Mouse (Mus musculus) limb, embryonic 11.5 days (tissue): ENCODE measurements around the gene Zscan2. TPM values are rescaled to one million over a fixed set of nuclear protein-coding genes. Genes with fewer than 3 reads are reported as not detected.

ENCODE experiments used
- ATAC-seq: fragments of 200-750 bp; cut with Nextera tagmentation; 2 replicates; pipeline ENCODE4 v1.8.0; 2017; ENCODE audit warnings: low read depth; ENCODE audit not compliant: insufficient number of reproducible peaks, low FRiP score, low TSS enrichment
- DNase-seq: peaks from one replicate; pipeline ENCODE4 v3.0.0-alpha.2; 2015; ENCODE audit warnings: low spot score
- H3K27ac ChIP-seq: fragments of 300-500 bp; sonication (generic); replicated peaks from 2 replicates; pipeline ENCODE4 v1.5.1; 2014; ENCODE audit warnings: low read depth, mild to moderate bottlenecking, low read length
- H3K27me3 ChIP-seq: fragments of 300-500 bp; sonication (generic); 2 replicates; pipeline ENCODE4 v1.6.1; 2014; ENCODE audit warnings: mild to moderate bottlenecking, low read length, mixed read lengths; ENCODE audit not compliant: control insufficient read depth, insufficient read depth
- H3K36me3 ChIP-seq: fragments of 300-500 bp; sonication (generic); 2 replicates; pipeline ENCODE4 v1.6.1; 2014; ENCODE audit warnings: mild to moderate bottlenecking, low read length, moderate library complexity, mixed read lengths; ENCODE audit not compliant: control insufficient read depth, insufficient read depth
- H3K4me1 ChIP-seq: fragments of 300-500 bp; sonication (generic); 2 replicates; pipeline ENCODE4 v1.6.1; 2014; ENCODE audit warnings: low read length, mixed read lengths; ENCODE audit not compliant: control insufficient read depth, insufficient read depth
- H3K4me2 ChIP-seq: fragments of 300-500 bp; sonication (generic); 2 replicates; pipeline ENCODE4 v1.6.1; 2014; ENCODE audit warnings: low read depth, mild to moderate bottlenecking, moderate library complexity; ENCODE audit not compliant: severe bottlenecking
- H3K4me3 ChIP-seq: fragments of 300-500 bp; sonication (generic); 2 replicates; pipeline ENCODE4 v1.5.1; 2014; ENCODE audit warnings: low read depth, low read length
- H3K9ac ChIP-seq: fragments of 300-500 bp; sonication (generic); 2 replicates; pipeline ENCODE4 v1.6.1; 2014; ENCODE audit warnings: mild to moderate bottlenecking, low read length
- H3K9me3 ChIP-seq: fragments of 300-500 bp; sonication (generic); 2 replicates; pipeline ENCODE4 v1.6.1; 2016; ENCODE audit warnings: low read length; ENCODE audit not compliant: control insufficient read depth
- WGBS: fragments of 180-500 bp; shearing (Covaris S2); extraction: QIAGEN DNeasy Blood & Tissue Kit; methylation state at CpG from one replicate; pipeline ENCODE4 v1.1.7; 2014; 5-methylcytosine and 5-hydroxymethylcytosine counted together
- polyA plus RNA-seq: library from polyadenylated mRNA; unstranded; fragments of >200 nt; fragmentation: Nextera tagmentation; extraction: Ambion mirVana; gene quantifications from 2 replicates; pipeline ENCODE4 v1.2.1, GENCODE M21; 2014

Gene Zscan2
- polyA plus RNA-seq, 1 experiment from 2014 or later: 5.4 TPM

DNA sequence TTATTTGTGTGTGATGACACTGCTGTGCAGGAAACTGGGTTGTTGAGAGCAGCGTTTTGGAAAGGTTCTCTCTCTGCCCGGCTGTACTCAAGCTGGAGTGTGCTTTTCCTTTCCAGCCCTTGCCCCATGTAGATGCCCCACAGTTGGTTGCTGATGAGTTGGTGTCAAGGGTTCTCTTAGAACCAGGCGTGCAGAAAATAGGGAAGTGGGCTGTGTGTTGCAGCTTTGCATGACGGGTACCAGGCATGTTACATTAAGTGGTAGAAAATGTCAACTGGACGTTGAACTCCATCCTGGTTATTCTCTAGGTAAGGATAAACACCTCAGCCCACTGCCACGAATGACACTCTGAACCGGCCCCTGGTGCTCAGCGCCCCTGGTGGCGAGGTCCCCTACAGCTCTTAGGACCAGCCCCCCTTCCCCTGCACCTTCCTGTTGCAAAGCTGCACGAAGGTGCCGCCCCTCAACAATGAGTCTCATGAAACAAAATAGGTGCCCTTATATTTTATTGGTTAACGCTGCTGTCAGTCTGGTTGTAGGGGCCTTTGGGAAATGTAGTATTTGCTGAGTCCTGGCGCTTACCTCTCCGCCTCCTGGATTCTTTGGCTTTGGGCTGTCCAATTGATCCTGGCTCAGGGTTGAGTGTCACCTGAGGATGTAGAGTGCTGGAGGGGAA lies 22.2 kb downstream of the Zscan2 start:
- DNase-seq (peak; percentile 72), ATAC-seq (peak; percentile 72)
- Histone ChIP-seq H3K4me3 (0 out of 2 replicates have a peak overlapping the region, but pooled peaks have one; percentile 6), H3K9me3 (no peaks in the 10 kb centered on the region), H3K36me3 (no peaks in the 10 kb centered on the region; the same call in 1 of the 2 replicates), H3K9ac (no peak overlapping the region), H3K27ac (no peak overlapping the region), H3K4me1 (no peaks in the 10 kb centered on the region), H3K4me2 (peak overlapping the region; percentile 20; the same call in 1 of the 2 replicates), H3K27me3 (0 out of 2 replicates have a peak, but pooled peaks cover 2% of the 10 kb centered on the region)
- 25% methylated on average over 14 of the region's 14 CpGs for WGBS

DNA sequence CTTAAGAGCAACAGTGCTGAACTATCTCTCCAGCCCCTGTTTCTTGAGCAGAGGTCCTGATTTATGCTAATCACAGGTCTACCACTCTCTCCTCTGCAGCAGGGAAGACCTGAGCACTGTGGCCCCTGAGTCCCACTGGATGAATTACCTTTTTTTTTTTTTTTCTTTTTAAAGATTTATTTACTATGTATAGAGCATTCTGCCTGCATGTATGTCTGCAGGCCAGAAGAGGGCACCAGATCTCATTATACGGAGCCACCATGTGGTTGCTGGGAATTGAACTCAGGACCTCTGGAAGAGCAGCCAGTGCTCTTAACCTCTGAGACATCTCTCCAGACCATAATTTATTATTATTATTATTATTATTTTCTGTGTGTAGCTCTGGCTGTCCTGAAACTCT lies 24.9 kb downstream of the Zscan2 start:
- Histone ChIP-seq H3K9me3 (no peaks in the 10 kb centered on the region), H3K9ac (no peak overlapping the region), H3K4me1 (0 out of 2 replicates have a peak, but pooled peaks cover 4% of the 10 kb centered on the region), H3K27ac (no peak overlapping the region), H3K27me3 (0 out of 2 replicates have a peak, but pooled peaks cover 2% of the 10 kb centered on the region), H3K36me3 (no peaks in the 10 kb centered on the region), H3K4me3 (no peak overlapping the region), H3K4me2 (no peak overlapping the region)
- DNase-seq: no peak
- ATAC-seq: no peak
- 17% methylated on average over 1 of the region's 1 CpGs for WGBS

DNA sequence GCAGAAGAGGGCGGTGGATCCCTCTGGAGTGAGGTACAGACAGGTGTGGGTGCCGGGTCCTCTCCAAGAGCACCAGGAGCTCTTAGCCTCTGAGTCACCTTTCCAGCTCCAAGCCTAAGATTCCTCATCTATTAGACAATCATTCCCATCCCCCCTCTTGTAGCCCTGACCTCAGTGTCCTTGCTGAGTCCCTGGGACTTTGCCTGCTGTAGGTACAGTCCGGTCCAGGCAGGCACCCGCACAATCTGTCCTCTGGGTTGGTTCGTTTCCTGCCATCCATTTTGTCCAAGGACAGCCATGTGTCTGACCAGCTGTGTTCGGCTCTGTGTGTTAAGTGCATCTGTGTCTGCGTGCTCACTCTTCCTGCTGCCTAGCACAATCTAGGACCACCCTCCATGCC lies 27.9 kb downstream of the Zscan2 start:
- Histone ChIP-seq H3K4me1 (0 out of 2 replicates have a peak, but pooled peaks cover 4% of the 10 kb centered on the region), H3K27me3 (no peaks in the 10 kb centered on the region), H3K4me2 (no peak overlapping the region), H3K4me3 (no peak overlapping the region), H3K9me3 (no peaks in the 10 kb centered on the region), H3K9ac (no peak overlapping the region), H3K36me3 (peaks cover 15% of the 10 kb centered on the region), H3K27ac (peak overlapping the region; percentile 59; the same call in 1 of the 2 replicates)
- WGBS: 75% methylated on average over 7 of the region's 7 CpGs
- DNase-seq (no peak), ATAC-seq (no peak)

DNA sequence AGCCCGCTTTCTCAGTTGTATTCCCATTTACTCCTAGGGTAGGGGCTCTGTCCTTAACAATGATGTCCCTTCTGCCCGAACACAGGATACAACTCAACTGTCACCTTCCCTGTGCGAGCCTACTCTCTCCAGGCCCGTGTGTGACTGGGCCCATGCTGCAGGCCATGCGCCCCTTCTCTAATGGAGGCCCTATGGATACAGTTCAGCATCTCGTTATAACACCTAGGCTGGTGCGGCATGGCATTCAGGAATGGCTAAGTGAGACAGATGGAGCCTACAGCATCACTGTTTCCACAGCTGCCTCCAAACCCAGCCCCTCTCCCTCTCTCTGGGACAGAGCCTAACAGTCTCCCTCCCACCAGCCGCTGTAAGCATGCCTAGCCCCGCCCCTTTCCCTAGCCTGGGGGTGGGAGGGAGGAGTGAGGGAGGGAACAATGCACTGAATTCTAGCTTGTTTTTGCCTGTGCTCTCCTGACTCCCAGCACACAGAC lies 28.3 kb downstream of the Zscan2 start:
- Histone ChIP-seq H3K4me3 (no peak overlapping the region), H3K4me2 (no peak overlapping the region; the same call in 1 of the 2 replicates), H3K9ac (peak overlapping the region; percentile 37; the same call in 1 of the 2 replicates), H3K27ac (peak overlapping the region; percentile 59; the same call in 1 of the 2 replicates), H3K27me3 (no peaks in the 10 kb centered on the region), H3K9me3 (no peaks in the 10 kb centered on the region), H3K4me1 (0 out of 2 replicates have a peak, but pooled peaks cover 4% of the 10 kb centered on the region), H3K36me3 (peaks cover 16% of the 10 kb centered on the region)
- ATAC-seq (peak; percentile 88), DNase-seq (peak; percentile 86)
- 45% methylated on average over 9 of the region's 9 CpGs for WGBS

- Histone ChIP-seq H3K4me3 (no peak overlapping the region), H3K9ac (peak overlapping the region; percentile 37; the same call in 1 of the 2 replicates), H3K27ac (peak overlapping the region; percentile 59; the same call in 1 of the 2 replicates), H3K27me3 (no peaks in the 10 kb centered on the region), H3K4me2 (no peak overlapping the region), H3K36me3 (peaks cover 17% of the 10 kb centered on the region), H3K9me3 (no peaks in the 10 kb centered on the region), H3K4me1 (0 out of 2 replicates have a peak, but pooled peaks cover 4% of the 10 kb centered on the region)
- ATAC-seq: no peak
- no peak for DNase-seq
- WGBS: 86% methylated on average over 13 of the region's 13 CpGs
Measured at GRCm38 (mm10) chr7:80889841-80890241, 29.1 kb downstream of the Zscan2 start.

- ATAC-seq (no peak), DNase-seq (no peak)
- Histone ChIP-seq H3K4me2 (no peak overlapping the region), H3K9me3 (no peaks in the 10 kb centered on the region), H3K36me3 (peaks cover 25% of the 10 kb centered on the region), H3K4me1 (0 out of 2 replicates have a peak, but pooled peaks cover 4% of the 10 kb centered on the region), H3K9ac (no peak overlapping the region), H3K27ac (no peak overlapping the region), H3K4me3 (no peak overlapping the region), H3K27me3 (no peaks in the 10 kb centered on the region)
- 96% methylated on average over 15 of the region's 15 CpGs for WGBS
Measured at GRCm38 (mm10) chr7:80893086-80893752, 32.5 kb downstream of the Zscan2 start.

- 84% methylated on average over 6 of the region's 6 CpGs for WGBS
Measured at GRCm38 (mm10) chr7:80893753-80894129, 33.0 kb downstream of the Zscan2 start.

GRCm38 (mm10) chr7:80894196-80894595 lies 33.5 kb downstream of the Zscan2 start:
- H3K36me3 ChIP-seq: peaks cover 26% of the 10 kb centered on the region
- H3K4me1 ChIP-seq: 0 out of 2 replicates have a peak, but pooled peaks cover 4% of the 10 kb centered on the region
- no peak for ATAC-seq
- DNase-seq: no peak
- H3K9me3 ChIP-seq: no peaks in the 10 kb centered on the region
- H3K27me3 ChIP-seq: no peaks in the 10 kb centered on the region
- no peak overlapping the region for H3K4me3 ChIP-seq
- WGBS: 87% methylated on average over 7 of the region's 7 CpGs
- H3K9ac ChIP-seq: no peak overlapping the region
- H3K27ac ChIP-seq: no peak overlapping the region
- H3K4me2 ChIP-seq: no peak overlapping the region

More at GRCm38 (mm10) chr7:80893753-80894129, 33.0 kb downstream of the Zscan2 start:
- 0 out of 2 replicates have a peak, but pooled peaks cover 4% of the 10 kb centered on the region for H3K4me1 ChIP-seq
- H3K9ac ChIP-seq: no peak overlapping the region
- H3K27me3 ChIP-seq: no peaks in the 10 kb centered on the region
- H3K36me3 ChIP-seq: peaks cover 26% of the 10 kb centered on the region
- H3K4me3 ChIP-seq: no peak overlapping the region
- ATAC-seq: no peak
- no peaks in the 10 kb centered on the region for H3K9me3 ChIP-seq
- no peak overlapping the region for H3K27ac ChIP-seq
- DNase-seq: no peak
- no peak overlapping the region for H3K4me2 ChIP-seq
